Mouse (Mus musculus): Measurements from ENCODE around the gene Zfp266. TPM values are rescaled to one million over a fixed set of nuclear protein-coding genes. Genes with fewer than 3 reads are reported as not detected.

Gene Zfp266
- total and polyA plus RNA-seq, 3 experiments: 30.7 to 88.0 (median 31.5) TPM

DNA sequence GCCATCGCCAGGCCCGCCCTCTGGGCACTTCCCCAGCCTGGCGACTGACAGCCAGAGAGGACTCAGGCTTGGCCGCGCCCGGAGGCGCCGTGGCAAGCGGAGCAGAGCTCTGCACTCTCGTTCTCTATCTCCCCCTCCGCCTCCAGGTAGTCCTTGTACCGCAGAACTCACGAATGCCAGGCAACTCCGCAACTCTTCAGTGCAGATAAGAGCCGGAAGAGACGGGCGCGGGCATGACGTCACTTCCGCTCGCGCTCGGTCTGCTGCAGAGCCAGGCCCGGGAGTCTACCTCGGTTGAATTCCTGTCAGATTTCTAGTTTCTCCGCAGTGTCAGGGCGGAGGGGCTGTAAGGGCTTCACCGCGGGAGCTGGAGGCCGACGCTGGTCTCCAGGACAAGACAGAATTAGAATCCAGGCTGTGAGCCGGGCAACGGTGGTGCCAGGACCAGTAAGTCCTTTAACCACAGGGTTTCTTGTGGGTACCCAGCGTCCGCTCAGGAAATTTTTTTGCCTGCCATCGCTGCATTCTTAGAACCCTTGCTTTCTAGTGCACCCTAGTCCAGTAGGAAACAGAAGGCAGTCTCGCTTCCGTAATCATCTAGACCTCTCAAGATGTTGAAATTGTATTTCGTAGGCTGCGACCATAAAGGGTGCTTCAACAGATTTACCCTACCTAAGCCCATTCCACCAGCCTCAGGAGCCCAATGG, 28.5 kb downstream of the Zfp266 start, which contains the start of gene Zfp426 (continued):
- TF ChIP-seq NRF1 (IDR thresholded peaks at IDR 0.05; ENCODE audit: insufficient read depth, low read depth, low read length, poor library complexity, severe bottlenecking) (no peak; the same call in 1 of the 2 replicates), TAL1 (IDR thresholded peaks at IDR 0.05; ENCODE audit: low read length) (no peak), E2F4 (IDR thresholded peaks at IDR 0.05; ENCODE audit: borderline replicate concordance, low read depth, low read length) (0 out of 2 replicates have a peak, but pooled peaks have one; percentile 55), SIN3A (IDR thresholded peaks at IDR 0.05; ENCODE audit: low read length) (peak; percentile 98)

DNA sequence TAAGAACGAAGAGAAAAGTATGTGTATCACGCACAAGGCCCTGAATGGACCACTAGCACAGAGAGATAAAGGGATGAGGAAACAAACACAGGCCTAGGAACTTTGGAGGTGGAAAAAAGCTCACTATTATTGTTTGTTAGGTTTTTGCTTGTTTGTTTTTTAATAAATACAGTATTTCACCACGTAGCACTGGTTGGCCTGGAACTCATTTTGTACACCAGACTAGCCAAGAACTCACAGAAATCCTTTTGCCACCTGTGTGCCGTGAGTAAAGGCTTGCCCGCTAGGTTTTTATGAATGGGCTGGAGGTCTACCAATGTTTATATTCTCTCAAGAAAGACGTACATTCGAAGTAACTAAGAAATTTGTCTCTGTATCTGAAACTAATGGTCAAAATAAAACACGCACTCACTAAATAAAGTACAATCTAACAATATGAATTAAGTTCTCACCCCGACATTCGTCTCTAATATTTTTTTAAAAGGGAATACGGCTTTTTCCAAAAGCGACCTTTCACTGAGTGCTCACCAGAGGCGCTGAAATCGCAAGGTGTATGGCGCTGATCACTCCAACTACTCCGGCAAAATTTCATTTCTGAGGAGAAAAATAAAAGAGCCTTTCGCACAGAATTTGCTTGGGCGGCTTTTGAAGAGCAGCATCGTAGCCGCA, 29.2 kb downstream of the Zfp266 start:
- Histone ChIP-seq H3K4me3 (ENCODE audit: control insufficient read depth in 1 of 2, insufficient read depth in 1 of 2, low read depth in 2 of 2, low read length in 2 of 2) (peak overlapping the region; percentile 74 to 75), H3K27ac (ENCODE audit: control insufficient read depth, low read depth, low read length) (peak overlapping the region; percentile 78), H3K79me2 (ENCODE audit: control insufficient read depth, insufficient read depth, low read length, poor library complexity) (peaks cover 20% of the 10 kb centered on the region), H3K36me3 (ENCODE audit: control insufficient read depth in 1 of 2, insufficient read depth in 2 of 2, low read length in 2 of 2) (peaks cover 14 to 24% of the 10 kb centered on the region in 2 experiments), H3K27me3 (ENCODE audit: control insufficient read depth in 1 of 2, insufficient read depth in 2 of 2, low read length in 2 of 2) (no peaks in the 10 kb centered on the region), H3K9ac (ENCODE audit: control insufficient read depth, low read depth, low read length, poor library complexity, severe bottlenecking) (peak overlapping the region; percentile 71), H3K4me1 (ENCODE audit: control insufficient read depth in 1 of 2, insufficient read depth in 2 of 2, low read length in 2 of 2) (peaks cover 6 to 11% of the 10 kb centered on the region in 2 experiments), H3K9me3 (replicated peaks; ENCODE audit: insufficient read depth, low read length) (no peaks in the 10 kb centered on the region)
- no peak for TF ChIP-seq UBTF (IDR thresholded peaks at IDR 0.05; ENCODE audit: borderline replicate concordance, insufficient read depth, low read depth, low read length)
- no peak for TF ChIP-seq POLR2AphosphoS2 (IDR thresholded peaks at IDR 0.05; ENCODE audit: low read length)
- TF ChIP-seq E2F4 (IDR thresholded peaks at IDR 0.05; ENCODE audit: borderline replicate concordance, low read depth, low read length): 0 out of 2 replicates have a peak, but pooled peaks have one; percentile 59
- no peak for TF ChIP-seq HCFC1 (IDR thresholded peaks at IDR 0.05; ENCODE audit: low read depth, low read length)
- no peak for TF ChIP-seq SIN3A (IDR thresholded peaks at IDR 0.05; ENCODE audit: low read length)
- TF ChIP-seq MAX (IDR thresholded peaks at IDR 0.05; ENCODE audit: low read length): peak; percentile 70; the same call in 1 of the 2 replicates
- no peak for TF ChIP-seq JUND (IDR thresholded peaks at IDR 0.05; ENCODE audit: low read depth, low read length)
- no peak for TF ChIP-seq MAFK (IDR thresholded peaks at IDR 0.05; ENCODE audit: borderline replicate concordance, low read depth, low read length)
- 0 out of 2 replicates have a peak, but pooled peaks have one; percentile 40 for TF ChIP-seq KAT2A (conservative IDR thresholded peaks at IDR 0.05; ENCODE audit: low read depth, low read length)
- no peak; the same call in 1 of the 2 replicates for TF ChIP-seq RAD21 (IDR thresholded peaks at IDR 0.05; ENCODE audit: low read depth, low read length)
- peak; percentile 97; the same call in 1 of the 2 replicates for TF ChIP-seq CHD1 (IDR thresholded peaks at IDR 0.05; ENCODE audit: low read depth, low read length)
- peak; percentile 4 to 60; a peak in 2 of 4 replicates for TF ChIP-seq EP300 (IDR thresholded peaks at IDR 0.05; ENCODE audit: low read depth in 1 of 2, low read length in 2 of 2)
- no peak for TF ChIP-seq RCOR1 (IDR thresholded peaks at IDR 0.05; ENCODE audit: low read depth, low read length)
- TF ChIP-seq ZNF384 (IDR thresholded peaks at IDR 0.05; ENCODE audit: low read depth, low read length): 0 out of 2 replicates have a peak, but pooled peaks have one; percentile 27
- peak; percentile 74 for TF ChIP-seq GATA1 (IDR thresholded peaks at IDR 0.05; ENCODE audit: low read depth, low read length)
- peak; percentile 82 for DNase-seq (ENCODE audit: low read depth, low spot score)
